Mouse (Mus musculus): ENCODE results near the gene 5730596B20Rik.
A peak's percentile ranks its signal among the peaks of the same experiment; 100 is the strongest.

Gene 5730596B20Rik

DNA sequence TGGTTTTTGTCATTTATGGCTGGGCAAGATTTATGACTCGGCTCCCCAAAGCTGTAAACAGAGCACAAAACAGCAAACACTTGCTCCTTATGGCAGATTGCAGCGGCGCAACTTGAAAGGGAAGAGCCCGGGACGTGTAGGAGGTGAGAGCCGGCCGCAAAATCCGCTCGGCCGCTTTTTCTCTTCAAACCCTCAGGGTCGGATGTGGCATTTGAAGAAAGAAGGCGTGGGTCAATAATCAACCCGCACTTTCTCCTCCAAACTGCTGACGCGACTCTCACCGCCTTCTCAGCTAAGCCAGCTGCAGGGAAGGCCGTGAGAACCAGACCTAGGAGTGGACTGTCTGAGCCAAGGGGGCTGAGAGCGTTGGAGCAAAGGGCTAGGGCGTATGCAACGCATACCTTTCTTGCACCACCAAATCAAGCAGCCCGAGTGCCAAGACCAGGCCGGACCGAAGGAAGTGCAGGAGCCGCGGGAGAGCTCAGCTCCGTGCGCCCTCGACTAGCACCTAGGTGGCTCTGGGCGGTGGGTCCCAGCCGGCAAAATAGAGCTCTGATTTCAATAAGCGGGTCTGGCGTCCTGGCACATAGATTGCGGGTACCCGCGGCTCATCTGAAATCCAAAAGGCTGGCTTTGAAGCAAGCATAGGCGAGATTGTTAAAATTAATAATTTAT is at the start of gene 5730596B20Rik:
TSS of gene 5730596B20Rik (plus strand) at position 438 of the 675 bp plus-strand sequence.
- DNase-seq (ENCODE audit: low spot score) = peak; percentile 85

DNA sequence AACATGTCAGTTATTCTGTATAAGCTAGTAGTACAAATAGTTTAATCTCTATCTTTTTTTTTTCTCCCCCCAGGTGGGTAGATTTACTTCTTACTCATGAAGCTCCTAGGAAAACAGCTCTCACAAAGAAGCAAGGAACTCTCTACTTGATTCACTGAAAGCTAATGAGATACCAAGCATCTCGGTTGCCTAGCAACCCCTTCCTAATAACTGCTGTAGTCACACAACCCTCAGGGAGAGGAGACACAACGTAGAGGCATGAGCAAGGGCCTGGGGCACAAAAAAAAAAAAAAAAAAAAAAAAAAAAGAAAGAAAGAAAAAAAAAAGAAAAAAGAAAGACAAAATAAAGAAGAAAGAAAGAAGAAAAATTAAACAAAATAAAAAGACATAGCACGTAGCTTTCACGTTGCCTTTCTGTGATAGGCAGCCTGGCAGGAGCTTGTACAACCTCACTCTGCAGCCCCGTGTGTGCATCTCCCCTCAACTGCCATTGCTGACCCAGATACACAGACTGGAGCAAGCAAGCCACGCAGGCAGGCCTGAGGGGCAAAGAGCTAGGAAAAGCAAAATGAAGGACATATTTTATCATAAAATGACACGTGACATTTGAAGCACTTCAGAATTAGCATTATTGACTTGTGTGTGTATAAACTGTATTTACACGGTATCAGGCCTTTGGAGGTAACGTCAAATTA is 39.3 kb upstream of the 5730596B20Rik start:
- peak; percentile 83 for DNase-seq (ENCODE audit: low spot score)

DNA sequence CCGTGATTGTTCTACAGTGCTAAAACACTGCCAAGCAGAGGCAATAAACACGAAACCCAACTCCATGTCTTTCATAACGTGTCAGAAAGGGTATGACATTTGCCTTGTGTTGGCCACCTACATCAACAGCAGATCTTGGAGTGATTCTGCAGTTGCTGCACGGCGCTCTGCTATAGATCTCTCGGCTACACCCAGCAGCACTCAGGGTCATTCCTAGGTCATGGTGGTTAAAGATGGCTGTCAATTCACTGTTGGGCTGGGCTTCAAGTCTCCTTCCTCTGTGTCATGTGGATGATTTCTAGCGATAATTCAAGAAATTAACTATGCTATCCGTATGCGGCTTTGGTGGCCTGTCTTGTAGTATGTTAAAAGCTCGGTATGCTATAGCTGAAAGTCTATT is 38.7 kb upstream of the 5730596B20Rik start:
- peak; percentile 62 for DNase-seq (ENCODE audit: low spot score)

- no peak for DNase-seq (ENCODE audit: low spot score)
Observed at GRCm38 (mm10) chr6:52139115-52139514, 38.2 kb upstream of the 5730596B20Rik start.

DNA sequence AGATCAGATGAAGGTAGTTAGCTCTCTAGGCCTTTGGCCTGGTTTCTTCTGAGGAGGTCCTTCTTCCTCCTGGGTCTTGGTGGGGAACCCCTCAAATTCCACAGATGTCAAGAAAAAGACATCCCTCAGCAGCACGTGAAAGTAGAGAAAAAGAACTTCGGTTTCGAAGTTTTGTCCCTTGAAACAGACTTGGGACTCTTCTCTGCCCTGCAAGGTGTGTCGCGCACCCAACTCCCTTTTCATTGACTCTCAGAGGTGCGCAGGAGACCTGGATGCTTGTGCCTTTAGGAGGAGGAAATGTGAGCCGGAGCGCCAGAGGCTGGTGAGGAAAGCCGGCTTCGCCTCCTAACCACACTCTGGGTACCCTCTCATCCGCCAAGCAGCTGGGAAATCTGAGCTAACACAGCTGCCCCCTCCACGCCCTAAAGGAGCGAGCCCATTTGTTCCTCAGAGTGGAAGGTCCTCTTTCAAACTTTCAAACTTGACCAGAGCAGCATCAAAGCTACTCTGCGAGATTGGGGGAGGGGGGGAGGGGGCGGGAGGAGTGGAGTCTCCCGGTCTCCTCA is 26.8 kb upstream of the 5730596B20Rik start:
- peak; percentile 80 for DNase-seq (ENCODE audit: low spot score)

DNA sequence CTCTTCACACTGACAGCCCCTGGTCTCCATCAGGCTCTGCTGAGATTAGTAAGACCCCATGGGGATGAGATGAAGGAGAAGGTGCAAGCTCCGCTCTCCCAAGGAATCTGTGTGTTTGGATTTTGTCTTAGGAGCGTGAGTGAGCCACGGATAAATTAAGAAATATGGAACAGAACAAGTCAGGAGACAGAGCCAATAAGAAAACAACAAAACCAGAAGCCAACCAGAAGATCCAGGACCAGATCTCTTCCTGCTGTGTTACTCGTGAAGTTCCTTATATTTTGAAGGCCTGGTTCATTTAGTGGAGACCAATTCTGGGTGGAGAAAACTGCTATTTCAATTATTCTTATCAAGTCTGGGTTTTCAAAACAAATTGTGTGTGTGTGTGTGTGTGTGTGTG is 25.7 kb upstream of the 5730596B20Rik start:
- DNase-seq (ENCODE audit: low spot score) = peak; percentile 31

DNA sequence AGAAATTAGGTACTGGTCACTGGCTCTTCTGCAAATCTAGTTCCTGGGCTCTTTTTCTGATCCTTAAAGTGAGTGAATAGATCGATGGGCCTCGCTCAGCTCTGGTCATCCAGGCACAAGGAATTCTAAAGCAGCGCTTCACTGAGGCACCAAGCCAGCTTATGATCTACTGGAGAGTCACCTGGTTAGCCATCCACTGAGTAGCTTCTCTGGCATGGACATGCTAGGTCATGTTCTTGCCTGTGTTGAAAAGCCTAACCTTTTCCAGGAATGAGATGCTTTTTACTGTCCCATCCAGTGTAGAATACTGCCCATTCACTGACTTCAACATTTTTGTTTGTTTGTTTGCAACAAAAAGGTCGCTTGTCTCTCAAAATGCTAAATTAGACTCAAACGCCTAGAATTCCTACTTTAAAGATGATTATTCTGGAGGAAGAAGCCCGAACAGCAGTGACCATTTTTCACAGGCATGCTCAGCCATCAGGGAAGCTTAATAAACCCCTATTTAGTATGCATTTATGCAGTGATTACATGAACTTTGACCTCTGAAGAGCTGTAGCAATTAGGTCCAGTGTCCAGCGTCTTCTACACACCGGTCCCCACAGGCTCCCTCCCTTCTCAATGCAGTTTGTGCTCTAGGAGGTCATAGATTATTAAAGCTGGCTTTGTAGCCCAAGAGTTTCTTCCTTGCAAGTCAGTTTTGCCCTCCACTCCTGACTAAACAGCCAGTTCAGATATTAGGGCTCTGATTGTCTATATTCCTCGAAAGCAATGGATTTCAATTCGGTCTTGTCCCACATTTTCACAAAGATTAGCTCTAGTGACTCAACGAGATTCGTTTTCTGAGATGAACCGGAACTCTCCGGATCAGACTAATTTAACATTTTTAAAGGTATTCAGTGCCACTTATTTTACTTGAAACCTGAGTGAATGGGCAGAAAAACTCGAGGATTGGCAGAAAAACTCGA is 24.8 kb upstream of the 5730596B20Rik start:
- peak; percentile 63 for DNase-seq (ENCODE audit: low spot score)

- DNase-seq (ENCODE audit: low spot score) = peak; percentile 69
Observed at GRCm38 (mm10) chr6:52153270-52153669, 24.0 kb upstream of the 5730596B20Rik start.

GRCm38 (mm10) chr6:52154044-52154443 is 23.3 kb upstream of the 5730596B20Rik start:
- peak; percentile 6 for DNase-seq (ENCODE audit: low spot score)

- no peak for DNase-seq (ENCODE audit: low spot score)
Observed at GRCm38 (mm10) chr6:52155471-52155870, 21.8 kb upstream of the 5730596B20Rik start.

- peak; percentile 19 for DNase-seq (ENCODE audit: low spot score)
Observed at GRCm38 (mm10) chr6:52156551-52157200, 20.6 kb upstream of the 5730596B20Rik start.

- DNase-seq (ENCODE audit: low spot score) = peak; percentile 29
Observed at GRCm38 (mm10) chr6:52157466-52158275, 19.6 kb upstream of the 5730596B20Rik start.

GRCm38 (mm10) chr6:52158276-52159051 is 18.8 kb upstream of the 5730596B20Rik start, which contains the start of gene Hoxa1:
TSS of gene Hoxa1 (minus strand) at chr6:52158317.
- DNase-seq (ENCODE audit: low spot score) = peak; percentile 92

- DNase-seq (ENCODE audit: low spot score) = peak; percentile 49
Observed at GRCm38 (mm10) chr6:52159164-52159761, 18.0 kb upstream of the 5730596B20Rik start.

DNA sequence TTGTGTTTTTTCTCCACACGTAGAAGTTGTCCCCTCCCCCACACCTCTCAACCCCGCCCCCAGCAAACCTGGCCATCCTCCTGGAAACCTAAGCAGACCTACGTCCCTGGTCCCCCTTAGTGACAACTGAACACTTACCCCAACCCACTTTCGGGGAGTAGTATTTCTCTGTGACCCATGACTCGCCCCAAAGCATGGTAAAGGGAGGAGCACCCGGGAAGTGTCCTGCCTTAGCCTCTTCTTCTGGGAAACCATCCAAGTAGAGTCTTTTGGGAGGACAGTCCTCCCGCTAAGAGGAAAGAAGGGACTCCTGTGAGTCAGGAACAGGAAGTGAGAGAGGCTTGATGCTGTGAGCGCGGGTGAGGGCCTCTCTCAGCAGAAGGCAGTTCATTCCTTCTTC is 17.3 kb upstream of the 5730596B20Rik start:
- DNase-seq (ENCODE audit: low spot score) = peak; percentile 40

DNA sequence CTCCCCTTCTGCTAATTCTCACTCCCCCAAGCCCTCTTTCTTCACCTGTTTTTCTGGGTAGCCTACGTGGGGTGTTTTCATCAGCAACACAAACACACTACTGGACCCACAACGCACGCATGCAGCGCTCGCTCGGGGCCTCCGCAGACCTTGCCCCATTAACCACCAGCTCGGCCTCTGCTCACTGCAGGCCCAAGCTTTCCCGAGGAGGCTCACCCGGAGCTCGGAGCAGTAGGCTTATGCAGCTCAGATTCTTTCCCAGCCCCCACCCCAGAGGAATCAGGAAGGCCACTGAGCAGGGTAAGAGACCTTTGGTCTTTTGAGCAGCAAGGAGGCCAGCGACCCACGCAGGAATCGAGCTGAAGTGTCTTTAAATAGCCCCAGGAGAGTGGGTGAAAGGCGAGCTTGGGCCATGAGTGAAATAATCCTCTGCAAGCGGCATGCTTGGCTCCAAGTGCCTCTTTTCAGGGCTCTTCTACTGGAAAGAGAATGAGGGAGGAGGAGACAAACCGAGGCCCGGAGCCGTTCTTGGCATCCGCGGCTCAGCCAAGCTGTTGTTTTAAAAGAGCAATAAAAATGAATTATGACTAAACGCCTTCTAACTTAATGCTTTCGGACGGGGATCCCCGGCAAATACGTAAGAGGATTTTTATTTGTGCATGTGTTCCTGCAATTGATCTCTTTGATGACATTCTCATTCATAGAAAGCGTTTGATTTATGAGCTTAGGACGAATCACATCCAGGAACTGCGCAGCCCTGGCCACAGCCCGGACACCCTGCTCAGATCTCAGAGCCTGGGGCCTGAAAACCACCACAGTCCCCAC is 16.6 kb upstream of the 5730596B20Rik start:
- DNase-seq (ENCODE audit: low spot score) = peak; percentile 76

- DNase-seq (ENCODE audit: low spot score) = peak; percentile 16
Observed at GRCm38 (mm10) chr6:52161336-52162092, 15.8 kb upstream of the 5730596B20Rik start.

- peak; percentile 9 for DNase-seq (ENCODE audit: low spot score)
Observed at GRCm38 (mm10) chr6:52162093-52162380, 15.3 kb upstream of the 5730596B20Rik start.

All from embryo, embryonic 10 days (tissue).